Mouse (Mus musculus) myocyte (in vitro differentiated cells): ENCODE results near the gene Cnp.

Experiments used
- CEBPB ChIP-seq: IDR thresholded peaks from 2 replicates; pipeline ENCODE4 v1.6.1; 2011; ENCODE audit warnings: mild to moderate bottlenecking, moderate library complexity; ENCODE audit not compliant: poor library complexity, insufficient read depth, severe bottlenecking
- E2F4 ChIP-seq: IDR thresholded peaks from one replicate; pipeline ENCODE4 v1.6.1; 2011; ENCODE audit warnings: mild to moderate bottlenecking, control low read depth, moderate library complexity; ENCODE audit not compliant: insufficient read depth
- MAX ChIP-seq: IDR thresholded peaks from one replicate; pipeline ENCODE4 v1.6.1; 2011; ENCODE audit warnings: low read depth, mild to moderate bottlenecking, control low read depth
- MYOD1 ChIP-seq, 3 experiments: IDR thresholded peaks; one replicate each; pipeline ENCODE4 v1.6.1; 2011; ENCODE audit warnings: control low read depth in 2 of 3, low read depth in 2 of 3, mild to moderate bottlenecking in 2 of 3, moderate library complexity in 1 of 3; ENCODE audit not compliant: insufficient read length in 2 of 3, control insufficient read depth in 1 of 3
- MYOG ChIP-seq, 3 experiments: IDR thresholded peaks; one replicate each; pipeline ENCODE4 v1.6.1; 2011; ENCODE audit warnings: control low read depth in 2 of 3, low read depth in 2 of 3, mild to moderate bottlenecking in 2 of 3; ENCODE audit not compliant: insufficient read length in 2 of 3, control insufficient read depth in 1 of 3, insufficient read depth in 1 of 3
- POLR2A ChIP-seq: IDR thresholded peaks from one replicate; pipeline ENCODE4 v1.6.1; 2011; ENCODE audit warnings: low read depth, mild to moderate bottlenecking, control low read depth, moderate library complexity; ENCODE audit not compliant: insufficient read length
- POLR2AphosphoS2 ChIP-seq: IDR thresholded peaks from one replicate; pipeline ENCODE4 v1.6.1; 2011; ENCODE audit warnings: low read depth, control low read depth; ENCODE audit not compliant: insufficient read length
- SRF ChIP-seq: IDR thresholded peaks from one replicate; pipeline ENCODE4 v1.6.1; 2011; ENCODE audit warnings: low read depth; ENCODE audit not compliant: control insufficient read depth, insufficient read length
- TCF12 ChIP-seq: IDR thresholded peaks from one replicate; pipeline ENCODE4 v1.6.1; 2011; ENCODE audit warnings: mild to moderate bottlenecking, control low read depth; ENCODE audit not compliant: poor library complexity, insufficient read depth, severe bottlenecking
- TCF3 ChIP-seq: IDR thresholded peaks from one replicate; pipeline ENCODE4 v1.6.1; 2011; ENCODE audit warnings: low read depth, control low read depth; ENCODE audit not compliant: insufficient read length
- USF1 ChIP-seq: IDR thresholded peaks from one replicate; pipeline ENCODE4 v1.6.1; 2011; ENCODE audit warnings: low read depth, mild to moderate bottlenecking, control low read depth, moderate library complexity

- TF ChIP-seq POLR2A (no peak), CEBPB (no peak), TCF12 (no peak), MAX (no peak), E2F4 (no peak), USF1 (no peak), MYOD1 (IDR thresholded peaks at IDR 0.05; ENCODE audit: control insufficient read depth in 1 of 3, insufficient read length in 2 of 3, low read depth in 2 of 3) (no peak), TCF3 (no peak), SRF (no peak), MYOG (IDR thresholded peaks at IDR 0.05; ENCODE audit: control insufficient read depth in 1 of 3, insufficient read depth in 1 of 3, insufficient read length in 2 of 3, low read depth in 2 of 3) (no peak), POLR2AphosphoS2 (no peak)
Observed at GRCm38 (mm10) chr11:100567815-100568245, 6.9 kb upstream of the Cnp start.
